Mouse (Mus musculus) urinary bladder, postnatal 36 days (tissue): ENCODE data around the gene Mindy1.
A peak's percentile ranks its signal among the peaks of the same experiment; 100 is the strongest.

Experiments
- DNase-seq, 2 experiments: peaks; one replicate each; pipeline ENCODE4 v3.0.0; 2022; ENCODE audit warnings: low spot score in 2 of 2, mixed read lengths in 1 of 2

The Mindy1 gene

DNA sequence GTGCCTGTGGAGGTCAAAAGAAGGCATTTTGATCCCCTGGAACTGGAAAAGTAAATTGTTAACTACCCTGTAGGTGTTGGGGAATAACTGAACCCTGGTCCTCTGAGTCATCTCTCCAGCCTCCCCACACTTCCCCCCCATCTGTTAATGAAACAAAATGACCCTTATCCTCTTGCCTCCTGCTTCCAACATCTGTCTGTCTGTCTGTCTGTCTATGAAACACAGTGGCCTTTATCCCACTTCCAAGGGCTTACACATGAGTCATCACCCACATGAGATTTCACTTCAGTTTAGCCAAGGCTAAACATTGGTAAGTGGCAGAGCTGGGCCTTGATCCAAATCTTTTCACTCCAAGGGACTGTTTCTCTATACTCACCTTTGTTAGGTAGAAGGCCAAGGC is 13.3 kb upstream of the Mindy1 start:
- no peak for DNase-seq

DNA sequence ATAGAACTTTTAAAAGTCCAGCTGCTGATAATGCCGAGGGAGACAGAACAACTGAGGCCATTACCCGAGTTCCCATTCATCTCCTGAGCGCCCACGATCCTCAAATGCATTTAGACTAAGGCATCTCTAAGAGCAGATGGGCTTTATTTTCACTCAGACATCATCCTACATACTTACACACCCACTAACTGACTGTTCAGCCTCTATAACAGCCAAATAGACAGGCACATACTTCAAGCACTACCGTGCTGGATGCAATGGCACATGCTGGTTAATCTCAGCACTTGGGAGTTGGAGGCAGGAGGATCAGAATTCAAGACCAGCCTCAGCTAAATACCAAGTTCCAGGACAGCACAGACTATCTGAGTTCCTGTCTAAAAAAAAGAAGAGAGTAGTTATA is 11.4 kb upstream of the Mindy1 start:
- no peak for DNase-seq

DNA sequence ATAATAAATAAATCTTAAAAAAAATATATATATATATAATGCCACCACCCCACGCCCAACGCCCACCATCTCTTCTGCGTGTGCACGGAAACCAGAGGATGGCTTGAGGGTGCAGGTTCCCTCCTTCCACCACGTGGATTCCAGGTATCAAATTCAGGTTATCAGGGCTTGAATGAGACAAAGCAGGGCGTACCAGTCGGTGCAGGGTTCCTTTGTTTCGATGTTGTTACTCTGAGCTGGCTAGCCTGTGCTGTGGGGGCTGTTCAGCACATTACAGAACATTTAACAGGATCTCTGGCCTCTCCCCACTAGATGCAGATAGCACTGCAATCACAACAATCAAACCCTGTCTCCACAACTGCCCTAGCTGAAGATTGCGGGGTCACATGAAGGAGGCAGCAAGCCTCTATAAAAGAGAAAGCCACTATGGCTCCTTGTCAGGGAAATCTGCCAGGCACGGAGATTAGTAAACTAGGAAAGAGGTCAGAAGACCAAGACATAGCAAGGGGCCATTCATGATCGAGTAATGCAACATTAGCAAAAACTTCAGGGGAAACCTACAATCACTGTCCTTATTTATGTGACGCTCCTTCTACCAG is 10.3 kb upstream of the Mindy1 start:
- DNase-seq: peak in 1 of 2 experiments; percentile 51

DNA sequence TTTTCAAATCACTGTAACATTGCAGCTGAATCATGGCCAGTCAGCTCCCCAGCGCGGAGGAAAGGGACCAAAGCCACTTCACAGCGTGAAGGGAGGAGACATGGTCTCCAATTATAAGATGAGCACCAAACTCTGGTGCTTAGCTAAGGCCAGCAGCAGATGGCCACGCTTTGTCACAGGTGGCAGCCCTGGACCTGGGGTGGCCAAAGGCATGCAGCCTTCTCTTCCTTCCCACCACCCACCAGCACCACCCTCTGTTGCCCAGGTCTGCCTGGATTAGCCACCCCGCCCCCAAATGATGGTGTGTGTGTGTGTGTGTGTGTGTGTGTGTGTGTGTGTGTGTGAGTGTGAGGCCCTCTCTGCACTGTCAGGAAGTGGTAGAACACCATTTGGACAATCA is 7.7 kb upstream of the Mindy1 start:
- no peak for DNase-seq

- DNase-seq: no peak
Measured at GRCm38 (mm10) chr3:95274453-95274852, 6.7 kb upstream of the Mindy1 start.

DNA sequence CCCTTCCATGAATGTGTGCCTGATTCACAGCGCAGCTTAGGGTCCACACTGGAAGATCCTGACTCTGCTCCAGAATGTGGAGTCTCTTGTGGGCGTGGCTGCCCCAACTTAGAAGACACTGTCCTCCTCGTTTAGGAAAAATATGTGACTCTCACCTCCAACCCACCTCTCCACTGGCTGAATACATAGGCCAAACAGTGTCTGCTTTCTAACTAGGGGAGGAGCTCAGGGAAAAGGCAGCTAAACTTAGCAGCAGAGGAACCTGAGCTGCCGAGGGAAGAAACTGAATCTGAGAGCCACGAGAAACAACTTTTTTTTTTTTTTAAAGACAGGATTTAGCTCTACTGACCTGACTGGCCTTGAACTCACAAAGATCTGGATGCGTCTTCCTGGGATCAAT is 6.0 kb upstream of the Mindy1 start:
- DNase-seq: no peak

GRCm38 (mm10) chr3:95276428-95276934 is 4.7 kb upstream of the Mindy1 start:
- DNase-seq: no peak

DNA sequence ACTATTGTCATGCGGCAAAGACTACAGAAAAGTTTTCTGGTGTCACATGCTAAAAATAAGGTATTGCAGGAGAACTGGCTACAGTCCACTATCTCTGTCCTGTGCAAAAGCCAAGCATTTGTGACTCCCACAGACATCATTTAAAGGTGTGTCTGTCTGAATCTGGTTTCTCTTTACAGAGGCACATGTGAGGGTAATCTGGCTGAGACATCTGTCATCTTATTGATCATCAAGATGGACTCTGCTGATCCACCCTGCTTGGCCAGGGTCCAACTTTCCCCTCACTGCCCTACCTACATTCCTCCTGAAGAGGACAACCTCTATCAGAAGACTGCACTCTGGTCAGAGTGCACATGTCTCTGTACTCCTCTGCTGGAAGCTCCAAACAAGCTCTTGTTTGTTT is 4.0 kb upstream of the Mindy1 start:
- DNase-seq: no peak

DNA sequence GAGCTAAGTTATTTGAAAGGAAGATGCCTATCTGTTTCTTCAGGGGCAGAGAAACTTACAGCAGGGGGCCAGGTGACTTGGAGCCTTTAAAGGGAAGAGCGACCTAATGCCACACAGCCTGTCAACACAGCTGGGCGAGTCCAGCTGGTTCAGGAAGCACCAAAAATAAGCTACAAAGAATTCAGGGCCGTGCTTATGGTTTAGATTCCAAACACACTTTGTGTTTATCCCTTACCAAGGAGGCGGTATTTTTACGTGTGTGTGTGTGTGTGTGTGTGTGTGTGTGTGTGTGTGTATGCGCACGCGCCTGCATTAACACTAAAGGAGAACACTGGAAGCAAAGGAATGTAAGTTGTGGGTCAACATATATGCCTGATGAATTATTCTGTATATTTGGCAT is 398 bp upstream of the Mindy1 start:
- no peak for DNase-seq

- peak in 1 of 2 experiments; percentile 66 for DNase-seq
Measured at GRCm38 (mm10) chr3:95282381-95282864, 1.3 kb downstream of the Mindy1 start.

DNA sequence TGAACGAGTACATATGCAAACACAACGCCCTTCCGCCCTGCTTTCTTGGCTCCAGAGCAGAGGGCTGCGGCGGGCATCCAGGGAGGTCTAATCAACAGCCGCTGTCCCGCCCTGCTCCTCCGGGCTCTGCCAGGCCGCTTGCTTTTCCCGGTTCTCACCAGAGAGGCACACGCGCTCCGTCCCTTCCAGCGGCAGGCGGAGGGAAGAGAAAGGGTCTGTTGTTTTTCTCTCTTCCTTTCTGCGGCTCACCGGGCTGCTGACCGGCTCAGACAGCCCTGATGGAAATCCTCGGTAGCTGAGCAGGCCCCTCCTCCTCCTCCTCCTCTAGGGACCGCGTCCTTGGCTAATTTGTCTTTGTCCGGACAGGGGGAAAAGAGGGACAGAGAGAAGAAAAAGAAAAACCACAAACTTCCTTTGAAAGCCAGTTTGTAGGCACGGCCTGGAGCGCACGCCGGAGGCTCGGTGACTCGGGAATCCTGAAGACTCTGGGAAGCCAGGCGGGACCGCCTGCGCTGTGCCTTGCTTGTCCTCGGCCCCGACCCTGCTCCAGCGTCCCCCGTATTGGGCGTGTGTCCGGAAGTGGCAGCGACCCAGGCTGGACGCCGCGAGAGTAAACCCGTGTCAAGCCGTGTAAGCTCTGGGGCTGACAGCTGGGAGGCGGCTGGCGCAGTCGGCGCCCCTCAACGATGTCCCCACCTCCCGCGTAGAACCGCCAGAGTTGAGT is 1.9 kb downstream of the Mindy1 start:
- peak; percentile 71 to 83 for DNase-seq

- no peak for DNase-seq
Measured at GRCm38 (mm10) chr3:95283589-95283941, 2.4 kb downstream of the Mindy1 start.

DNA sequence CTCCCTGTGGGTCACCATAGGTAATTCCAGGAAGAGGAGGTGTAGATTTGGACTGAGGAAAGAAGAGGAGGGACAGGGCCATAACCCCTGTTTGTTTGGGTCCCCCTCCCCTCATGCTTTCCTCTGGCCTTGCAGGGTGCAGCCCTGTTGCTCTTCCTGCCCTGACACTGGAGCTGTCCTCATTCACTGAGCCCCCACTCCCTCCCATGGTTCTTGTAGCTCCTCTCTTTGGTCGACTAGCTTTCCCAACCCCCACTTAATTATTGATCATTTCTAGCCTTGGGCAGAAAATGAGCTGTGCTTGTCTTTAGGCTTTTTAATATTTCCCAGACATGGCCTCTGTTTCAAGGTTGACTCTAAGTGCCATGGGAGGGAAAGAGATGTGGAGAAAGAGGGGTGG is 2.9 kb downstream of the Mindy1 start:
- no peak for DNase-seq

DNA sequence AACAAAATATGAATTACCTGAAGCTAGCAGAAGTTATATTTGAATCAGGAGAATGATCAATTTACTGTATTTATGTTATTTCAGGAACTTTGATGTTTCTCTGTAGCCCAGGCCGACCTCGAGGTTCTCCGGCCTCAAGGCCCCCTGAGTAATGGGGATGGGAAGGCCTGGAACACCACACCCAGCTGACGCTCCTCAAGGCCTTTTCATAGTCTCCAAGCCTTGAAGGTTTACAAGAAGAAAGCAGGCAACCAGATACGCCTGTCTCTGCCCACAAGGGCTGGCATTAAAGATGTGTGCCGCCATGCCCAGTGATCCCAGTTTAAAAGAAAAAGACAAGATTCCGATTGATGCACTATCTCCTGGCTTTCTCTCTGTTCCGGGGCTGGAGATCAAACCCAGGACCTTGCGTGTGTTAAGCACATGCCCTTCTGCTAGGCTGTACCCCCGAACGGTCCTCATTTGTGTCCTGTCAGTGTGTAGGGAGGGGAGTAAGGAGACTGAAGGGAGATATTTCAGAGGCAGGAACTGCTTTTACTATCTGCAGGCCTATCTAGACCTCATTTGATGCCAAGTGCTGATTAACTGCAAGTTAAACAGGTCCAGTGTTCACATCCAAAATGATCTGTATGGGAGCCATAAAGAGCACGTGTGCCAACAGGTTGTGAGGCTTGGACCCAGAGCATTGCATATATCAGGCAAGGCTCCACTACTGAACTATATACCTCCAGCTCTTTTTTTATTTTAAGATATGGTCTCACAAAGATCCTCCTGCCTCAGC is 3.5 kb downstream of the Mindy1 start:
- DNase-seq: no peak

DNA sequence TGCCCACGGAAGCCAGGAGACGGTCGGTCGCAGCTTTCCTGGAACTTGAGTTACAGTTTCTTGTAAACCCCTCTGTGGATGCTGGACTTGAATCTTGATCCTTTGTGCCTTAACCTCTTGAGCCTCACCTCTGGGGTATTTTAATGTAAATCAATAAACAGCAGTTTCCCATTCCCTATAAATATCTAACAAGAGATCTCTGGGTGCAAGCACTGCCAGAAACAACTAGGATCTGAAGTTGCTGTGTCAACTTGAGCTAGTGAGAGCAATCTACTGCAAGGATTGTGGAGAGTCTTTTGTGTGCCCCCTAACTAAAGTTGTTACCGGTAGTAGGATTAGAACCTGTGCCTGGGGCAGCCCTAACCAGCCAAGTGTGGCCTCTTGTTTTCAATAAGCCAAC is 4.2 kb downstream of the Mindy1 start:
- no peak for DNase-seq

DNA sequence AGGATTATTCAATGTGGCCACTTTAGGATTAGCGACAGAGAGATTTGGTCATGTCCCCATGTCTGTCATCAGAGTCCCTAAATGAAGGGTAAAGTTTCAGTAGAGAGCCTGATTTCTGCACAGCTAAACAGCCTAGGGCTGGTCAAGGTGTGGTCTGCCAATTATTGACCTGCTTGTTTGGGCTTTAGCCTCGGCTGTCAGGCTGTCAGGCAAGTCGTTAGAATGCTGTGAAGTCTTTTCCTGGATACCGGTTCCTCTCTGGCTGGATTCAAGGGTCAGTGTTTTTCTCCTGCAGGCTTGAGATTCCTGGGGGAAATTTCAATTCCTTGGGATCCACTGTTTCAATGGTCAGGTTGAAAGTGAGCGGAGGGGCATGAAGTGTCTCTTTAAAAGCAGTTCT is 4.9 kb downstream of the Mindy1 start:
- DNase-seq: no peak

- DNase-seq: no peak
Measured at GRCm38 (mm10) chr3:95286510-95286909, 5.4 kb downstream of the Mindy1 start.

GRCm38 (mm10) chr3:95287541-95287940 is 6.4 kb downstream of the Mindy1 start:
- no peak for DNase-seq

GRCm38 (mm10) chr3:95289419-95289818 is 8.3 kb downstream of the Mindy1 start:
- no peak for DNase-seq

GRCm38 (mm10) chr3:95290156-95290555 is 9.0 kb downstream of the Mindy1 start:
- no peak for DNase-seq

DNA sequence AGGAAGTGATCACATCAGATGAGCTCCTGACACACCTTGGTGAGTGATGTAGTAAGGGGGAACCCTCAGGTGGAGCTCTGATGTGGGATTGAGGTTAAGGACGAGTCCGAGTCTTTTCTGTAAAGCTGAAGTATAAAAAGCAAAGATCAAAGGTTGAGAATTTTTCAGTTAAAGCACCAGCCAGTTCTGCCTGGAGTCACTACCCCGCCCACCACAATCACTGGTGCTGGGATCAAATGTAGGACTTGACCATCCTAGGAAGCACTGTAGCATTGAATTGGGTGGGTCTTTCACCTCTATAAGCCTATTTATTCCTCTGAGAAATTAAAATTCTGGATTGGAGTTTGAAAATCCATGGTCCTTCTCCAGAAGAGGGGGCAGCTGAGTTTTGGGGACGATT is 9.9 kb downstream of the Mindy1 start:
- no peak for DNase-seq

DNA sequence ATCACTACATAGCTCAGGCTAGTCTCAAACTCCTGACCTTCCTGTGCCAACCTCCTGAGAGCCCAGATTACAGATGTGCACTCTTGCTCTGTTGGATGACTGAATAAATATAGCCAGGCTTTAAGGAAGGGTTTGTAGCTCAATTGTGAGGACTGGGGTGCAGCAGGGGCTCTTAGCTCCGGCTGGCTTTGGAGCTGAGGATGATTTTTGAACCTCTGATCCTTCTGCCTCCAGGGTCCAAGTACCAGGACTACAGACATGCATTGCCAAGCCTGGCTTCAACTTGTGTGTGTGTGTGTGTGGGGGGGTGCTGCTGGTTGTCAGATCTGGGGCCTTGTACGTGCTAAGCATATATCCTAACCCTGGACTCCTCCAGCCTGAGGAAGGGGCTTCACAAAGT is 11.8 kb downstream of the Mindy1 start:
- no peak for DNase-seq

DNA sequence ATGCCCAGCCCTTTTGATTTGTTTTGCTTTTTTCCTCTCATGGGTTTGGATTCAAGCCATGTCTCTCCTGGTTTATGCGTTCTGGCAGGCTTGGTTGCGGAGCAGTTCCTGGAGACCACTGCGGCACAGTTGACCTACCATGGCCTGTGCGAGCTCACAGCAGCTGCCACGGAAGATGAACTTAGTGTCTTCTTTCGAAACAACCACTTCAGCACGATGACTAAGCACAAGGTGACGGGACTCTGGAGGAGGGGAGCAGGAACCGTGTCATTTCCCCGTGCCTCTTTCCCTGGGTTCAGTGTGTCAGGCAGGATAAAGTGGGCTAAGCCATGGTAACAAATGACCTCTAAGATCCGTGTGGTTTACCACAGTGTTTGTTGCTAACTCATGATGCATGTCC is 12.4 kb downstream of the Mindy1 start:
- no peak for DNase-seq
